Mouse (Mus musculus): ENCODE results near the gene Sumo3.
A peak's percentile ranks its signal among the peaks of the same experiment; 100 is the strongest.

The Sumo3 gene

DNA sequence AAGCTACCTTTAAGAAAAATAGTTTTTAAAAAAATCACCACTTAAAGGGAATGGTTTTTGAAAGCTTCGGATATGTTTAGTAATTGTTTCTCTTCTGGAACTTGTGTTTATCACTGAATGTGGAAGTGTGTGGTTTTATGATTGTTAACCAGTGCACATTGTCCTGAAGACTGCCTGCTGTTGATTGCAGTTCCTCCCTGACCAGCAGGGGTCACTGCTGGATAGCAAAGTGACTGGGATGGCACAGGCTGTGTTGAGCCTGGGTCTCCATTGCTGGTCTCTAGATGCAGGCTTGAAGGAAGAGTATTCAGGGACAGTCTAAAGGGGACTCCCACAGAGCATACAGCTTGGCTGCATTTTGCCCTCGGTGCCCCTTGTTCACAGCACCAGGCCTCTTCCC, 21.6 kb downstream of the Sumo3 start:
- DNase-seq = peak; percentile 73

DNA sequence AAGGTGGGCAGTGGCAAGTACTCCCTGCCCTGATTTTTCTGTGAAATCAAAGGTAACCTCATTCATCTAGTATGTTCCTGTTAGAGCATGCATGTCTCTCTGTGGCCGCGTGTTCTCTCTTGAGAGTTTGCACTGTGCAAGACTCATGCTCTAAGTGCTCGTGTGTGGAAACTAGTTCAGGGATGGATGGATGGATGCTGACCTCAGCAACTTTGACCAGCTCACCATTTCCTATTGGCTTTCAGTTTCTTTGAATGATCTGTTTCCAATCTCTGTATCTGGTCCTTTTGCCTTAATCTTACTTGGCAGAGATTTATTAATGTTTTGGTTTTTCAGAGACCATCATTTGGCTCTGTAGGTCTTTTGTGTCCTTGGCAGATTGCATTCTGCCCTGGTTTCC, 23.3 kb downstream of the Sumo3 start:
- DNase-seq = no peak

GRCm38 (mm10) chr10:77629970-77630369, 24.1 kb downstream of the Sumo3 start:
- no peak for DNase-seq

DNA sequence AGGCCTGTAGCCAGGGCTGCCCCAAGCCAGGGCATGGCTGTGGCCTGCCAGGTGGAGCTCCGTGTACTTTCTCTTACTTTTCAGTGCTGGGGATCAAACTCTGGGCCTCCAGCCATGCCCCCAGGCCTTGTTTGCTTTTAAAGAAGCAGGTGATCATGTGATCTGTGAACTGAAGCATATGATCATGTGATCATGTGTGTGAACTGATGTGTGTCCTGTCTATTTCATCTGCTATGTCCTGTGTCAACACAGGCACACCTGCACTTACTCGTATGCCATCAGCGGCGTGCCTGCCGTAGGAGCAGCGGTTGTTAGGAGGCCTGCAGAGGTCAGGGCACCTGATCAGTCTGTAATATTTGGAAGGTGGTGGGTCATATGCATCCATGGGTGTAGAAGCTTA, 28.1 kb downstream of the Sumo3 start:
- DNase-seq = no peak

GRCm38 (mm10) chr10:77634452-77635231, 28.7 kb downstream of the Sumo3 start:
- DNase-seq = no peak

- DNase-seq = peak; percentile 54
These were observed 30.5 kb downstream of the Sumo3 start for GRCm38 (mm10) chr10:77636234-77636922.

- no peak for DNase-seq
These were observed 33.1 kb downstream of the Sumo3 start for GRCm38 (mm10) chr10:77638956-77639355.

- no peak for DNase-seq
These were observed 37.3 kb downstream of the Sumo3 start for GRCm38 (mm10) chr10:77643160-77643559.

- DNase-seq = no peak
These were observed 39.7 kb downstream of the Sumo3 start for GRCm38 (mm10) chr10:77645571-77645970.

- no peak for DNase-seq
These were observed 41.6 kb downstream of the Sumo3 start for GRCm38 (mm10) chr10:77647461-77647860.

DNA sequence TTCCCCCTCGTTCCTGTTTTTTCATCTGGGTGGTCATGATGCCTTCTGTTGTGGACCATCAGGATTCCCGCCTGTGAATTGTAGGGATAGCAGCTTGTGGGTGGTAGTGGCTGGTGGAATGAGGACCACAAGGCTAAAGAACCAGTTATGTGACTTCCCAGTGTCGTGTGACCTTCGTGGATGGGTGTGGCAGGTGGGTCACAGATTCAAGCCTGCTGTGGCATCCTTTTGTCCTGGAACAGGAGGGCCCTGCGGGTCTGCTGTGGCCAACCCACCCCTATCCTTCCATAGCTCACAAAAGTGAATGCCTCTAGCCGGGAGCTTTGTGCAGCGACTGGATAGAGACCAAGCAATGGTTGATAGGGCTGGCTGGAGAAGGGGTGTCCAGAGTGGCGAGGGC, 42.0 kb downstream of the Sumo3 start:
- DNase-seq = no peak

DNA sequence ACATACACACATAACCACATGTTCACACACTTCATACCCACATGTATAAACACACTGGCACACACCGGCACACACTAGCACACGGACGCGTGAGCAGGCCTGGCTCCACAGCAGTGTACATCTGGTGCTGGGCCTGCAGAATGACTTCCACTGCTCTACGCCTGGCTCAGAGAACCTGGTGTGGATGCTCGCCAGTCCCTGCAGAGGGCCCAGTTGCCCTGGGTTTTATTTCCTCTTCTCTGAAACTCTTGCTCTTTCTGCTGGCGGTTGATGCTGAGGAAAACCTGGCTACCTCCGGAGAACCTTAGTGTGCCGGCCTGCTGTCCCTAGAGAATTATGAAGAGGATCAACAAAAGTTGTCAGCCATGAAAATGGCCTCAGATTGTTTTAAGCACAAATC, 46.1 kb downstream of the Sumo3 start:
- DNase-seq = no peak

DNA sequence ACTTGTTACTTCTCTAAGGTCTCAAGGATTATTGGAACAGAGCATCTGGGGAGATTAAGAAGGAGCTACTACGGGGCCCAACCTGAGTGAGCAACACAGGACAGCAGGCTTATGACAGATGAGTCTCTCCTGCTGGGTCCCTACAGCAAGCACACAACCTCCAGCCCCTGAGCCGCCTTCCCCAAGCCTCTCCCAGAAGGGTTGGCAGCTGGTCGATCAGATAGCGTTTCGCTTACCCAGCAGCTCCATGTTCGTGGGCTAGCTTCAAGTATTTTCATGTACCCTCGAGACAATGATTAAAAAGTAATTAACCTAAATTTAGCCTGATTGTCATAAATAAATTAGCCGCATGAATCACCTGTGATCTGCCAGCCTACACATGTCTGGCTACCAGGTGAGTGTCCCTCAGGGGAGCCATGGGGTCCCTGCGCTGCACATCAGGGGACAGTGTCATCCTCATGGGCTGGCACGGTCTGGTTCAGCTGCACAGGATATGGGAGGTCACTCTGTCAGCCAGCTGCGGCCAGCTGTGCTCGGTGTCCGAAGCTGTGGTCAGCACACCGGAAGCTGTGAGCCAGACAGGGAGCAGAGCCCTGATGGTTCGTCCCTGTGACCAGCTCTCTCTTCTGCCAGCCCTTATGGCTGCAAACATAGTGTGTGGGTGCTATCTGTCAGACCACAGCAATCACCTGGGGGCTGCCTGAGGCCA, 52.5 kb downstream of the Sumo3 start:
- no peak for DNase-seq

DNA sequence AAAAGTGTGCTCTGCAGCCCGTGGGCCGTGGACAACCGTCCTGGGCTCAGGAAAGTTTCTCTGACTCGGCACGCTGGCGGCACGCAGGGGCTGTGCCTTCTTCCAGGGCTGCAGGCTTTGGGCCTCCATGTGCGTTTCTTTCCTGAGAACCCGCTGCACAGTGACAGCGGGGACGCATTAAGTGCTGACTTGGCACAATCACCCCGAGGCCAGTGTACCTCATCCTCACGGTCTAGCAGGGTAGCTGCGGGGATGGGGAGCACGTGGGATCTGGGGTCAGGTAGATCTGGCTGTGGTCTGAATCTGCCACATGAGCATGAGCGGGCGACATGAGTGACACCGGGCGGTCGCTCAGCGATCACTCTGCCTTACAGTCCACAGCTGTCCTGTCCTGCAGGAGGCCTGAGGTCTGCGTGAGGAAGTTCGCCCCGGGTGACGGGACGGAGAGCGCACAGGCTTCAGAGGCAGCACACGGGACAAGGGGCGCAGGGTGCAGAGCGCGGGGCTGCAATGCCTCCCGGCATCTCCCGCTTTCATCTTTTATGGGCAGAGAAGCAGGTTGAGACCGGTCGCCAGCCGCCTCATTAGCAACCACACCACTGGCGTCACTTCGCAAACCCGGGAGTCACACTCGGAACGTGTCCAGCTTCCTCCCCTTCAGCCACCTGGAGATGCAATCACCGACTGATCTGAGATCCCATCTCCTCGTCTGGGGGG, 58.2 kb downstream of the Sumo3 start:
- no peak for DNase-seq

- no peak for DNase-seq
These were observed 60.4 kb downstream of the Sumo3 start for GRCm38 (mm10) chr10:77666342-77666741.

DNA sequence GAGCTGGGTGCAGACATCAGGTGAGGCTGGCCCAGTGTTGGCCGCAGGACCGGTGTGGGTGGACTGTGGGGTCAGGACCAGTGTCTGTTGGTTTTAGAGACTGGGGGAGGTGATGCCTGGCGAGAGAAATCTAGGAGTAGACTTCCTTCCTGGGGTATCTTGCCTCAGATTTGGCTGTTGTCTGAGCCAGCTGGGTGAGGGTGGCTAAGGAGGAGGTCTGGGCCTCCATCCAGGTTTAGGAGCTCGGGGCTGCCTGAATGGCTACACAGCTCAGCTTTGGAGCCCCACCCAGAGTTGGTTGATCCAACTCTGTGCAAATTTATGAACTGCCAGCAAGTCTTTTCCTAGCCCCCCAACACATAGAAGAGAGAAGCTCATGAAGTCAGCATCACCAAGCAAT, 61.5 kb downstream of the Sumo3 start:
- peak; percentile 46 for DNase-seq
